ENCODE assay signal across 8 mouse cellular contexts in genomic region chrX:53716323-53717182, GRCm38 (mm10). TPM values are rescaled to one million over a fixed set of nuclear protein-coding genes. Genes with fewer than 3 reads are reported as not detected.
DNase-seq lines count a peak whose midpoint lies in the region; ATAC-seq lines count a peak whose summit lies in the region.

No protein-coding gene starts in this region.

- peak; percentile 23 for DNase-seq in MN1 (ENCODE audit: low spot score)
- peak; percentile 64 for DNase-seq in cerebellum, adult 9-10 months
- peak; percentile 14 to 34 for DNase-seq in frontal cortex, postnatal 10 days (ENCODE audit: low spot score in 2 of 2)
- peak; percentile 43 for DNase-seq in layer of hippocampus, adult 9-11 months
- peak; percentile 47 to 54 for DNase-seq in right cerebral cortex, postnatal 10 days (ENCODE audit: low spot score in 2 of 2)

- H3K4me3 ChIP-seq in hindbrain, embryonic 12.5 days = peak overlapping the region; percentile 33
- peak overlapping the region; percentile 30 for H3K4me3 ChIP-seq in lung, embryonic 15.5 days

- H3K9ac ChIP-seq in hindbrain, embryonic 12.5 days = no peak overlapping the region; the same call in 1 of the 2 replicates
- no peak overlapping the region for H3K9ac ChIP-seq in lung, embryonic 15.5 days

- no peaks in the 10 kb centered on the region for H3K4me1 ChIP-seq in hindbrain, embryonic 12.5 days
- no peaks in the 10 kb centered on the region for H3K4me1 ChIP-seq in lung, embryonic 15.5 days

- no peaks in the 10 kb centered on the region for H3K36me3 ChIP-seq in hindbrain, embryonic 12.5 days
- no peaks in the 10 kb centered on the region for H3K36me3 ChIP-seq in lung, embryonic 15.5 days

- peak overlapping the region; percentile 52 for H3K4me2 ChIP-seq in hindbrain, embryonic 12.5 days (replicated peaks)
- H3K4me2 ChIP-seq in lung, embryonic 15.5 days = peak overlapping the region; percentile 58

- H3K27me3 ChIP-seq in hindbrain, embryonic 12.5 days = no peaks in the 10 kb centered on the region
- no peaks in the 10 kb centered on the region for H3K27me3 ChIP-seq in lung, embryonic 15.5 days

- peak; percentile 82 for ATAC-seq in hindbrain, embryonic 12.5 days (ENCODE audit: low FRiP score)
- peak; percentile 59; the same call in 1 of the 2 replicates for ATAC-seq in lung, embryonic 15.5 days (ENCODE audit: borderline replicate concordance, extremely low read depth, low FRiP score, low TSS enrichment)
- ATAC-seq in megakaryocyte-erythroid progenitor cell, adult 5-6 weeks (replicated peaks; ENCODE audit: low FRiP score, low TSS enrichment, poor library complexity, severe bottlenecking) = no peak

- no peak overlapping the region for H3K27ac ChIP-seq in hindbrain, embryonic 12.5 days
- H3K27ac ChIP-seq in lung, embryonic 15.5 days = no peak overlapping the region

- 19% methylated on average over 49 of the region's 49 CpGs for WGBS in hindbrain, embryonic 12.5 days
- WGBS in lung, embryonic 15.5 days = 18% methylated on average over 47 of the region's 49 CpGs

- H3K9me3 ChIP-seq in hindbrain, embryonic 12.5 days (replicated peaks) = no peaks in the 10 kb centered on the region
- no peaks in the 10 kb centered on the region for H3K9me3 ChIP-seq in lung, embryonic 15.5 days

RNA-seq across cellular contexts. Expression of gene 4930502E18Rik, which starts 8.1 kb away (rescaled TPM):
- polyA plus RNA-seq in hindbrain, embryonic 12.5 days (2016; fragmentation: Nextera tagmentation; extraction: Ambion mirVana) = 0.19 and 0.33 TPM in 2 replicates
- polyA plus RNA-seq in lung, embryonic 15.5 days (2015; fragmentation: Nextera tagmentation; extraction: Ambion mirVana) = 0.10 TPM in 1 of 2 replicates, not detected in the other
- not detected in 2 replicates for total RNA-seq in megakaryocyte-erythroid progenitor cell, adult 5-6 weeks (2014; fragmentation: Nextera tagmentation)
- not detected in 2 replicates for total RNA-seq in megakaryocyte-erythroid progenitor cell, adult 5-6 weeks (2017)

RNA-seq across cellular contexts. Expression of gene 1700013H16Rik, which starts 41.1 kb away (rescaled TPM):
- polyA plus RNA-seq in hindbrain, embryonic 12.5 days (2016; fragmentation: Nextera tagmentation; extraction: Ambion mirVana) = not detected in 2 replicates
- not detected in 2 replicates for polyA plus RNA-seq in lung, embryonic 15.5 days (2015; fragmentation: Nextera tagmentation; extraction: Ambion mirVana)
- not detected in 2 replicates for total RNA-seq in megakaryocyte-erythroid progenitor cell, adult 5-6 weeks (2014; fragmentation: Nextera tagmentation)
- total RNA-seq in megakaryocyte-erythroid progenitor cell, adult 5-6 weeks (2017) = not detected in 2 replicates

RNA-seq across cellular contexts. Expression of gene Rtl8b, which starts 46.3 kb away (rescaled TPM):
- polyA plus RNA-seq in hindbrain, embryonic 12.5 days (2016; fragmentation: Nextera tagmentation; extraction: Ambion mirVana) = 97.0 and 107 TPM in 2 replicates
- polyA plus RNA-seq in lung, embryonic 15.5 days (2015; fragmentation: Nextera tagmentation; extraction: Ambion mirVana) = 76.0 and 84.2 TPM in 2 replicates
- 4.1 and 14.3 TPM in 2 replicates for total RNA-seq in megakaryocyte-erythroid progenitor cell, adult 5-6 weeks (2014; fragmentation: Nextera tagmentation)
- total RNA-seq in megakaryocyte-erythroid progenitor cell, adult 5-6 weeks (2017) = 0.14 and 0.65 TPM in 2 replicates

RNA-seq across cellular contexts. Expression of gene Zfp36l3, which starts 59.6 kb away (rescaled TPM):
- polyA plus RNA-seq in hindbrain, embryonic 12.5 days (2016; fragmentation: Nextera tagmentation; extraction: Ambion mirVana) = not detected in 2 replicates
- not detected in 2 replicates for polyA plus RNA-seq in lung, embryonic 15.5 days (2015; fragmentation: Nextera tagmentation; extraction: Ambion mirVana)
- total RNA-seq in megakaryocyte-erythroid progenitor cell, adult 5-6 weeks (2014; fragmentation: Nextera tagmentation) = not detected in 2 replicates
- total RNA-seq in megakaryocyte-erythroid progenitor cell, adult 5-6 weeks (2017) = not detected in 2 replicates
